Mouse (Mus musculus): ENCODE data around the gene Tmem50a.
"Not testable (repeated sequence)": the region's sequence is repeated elsewhere in the genome, so short reads cannot be mapped to it uniquely, and the experiment has no call there.

Tmem50a gene

DNA sequence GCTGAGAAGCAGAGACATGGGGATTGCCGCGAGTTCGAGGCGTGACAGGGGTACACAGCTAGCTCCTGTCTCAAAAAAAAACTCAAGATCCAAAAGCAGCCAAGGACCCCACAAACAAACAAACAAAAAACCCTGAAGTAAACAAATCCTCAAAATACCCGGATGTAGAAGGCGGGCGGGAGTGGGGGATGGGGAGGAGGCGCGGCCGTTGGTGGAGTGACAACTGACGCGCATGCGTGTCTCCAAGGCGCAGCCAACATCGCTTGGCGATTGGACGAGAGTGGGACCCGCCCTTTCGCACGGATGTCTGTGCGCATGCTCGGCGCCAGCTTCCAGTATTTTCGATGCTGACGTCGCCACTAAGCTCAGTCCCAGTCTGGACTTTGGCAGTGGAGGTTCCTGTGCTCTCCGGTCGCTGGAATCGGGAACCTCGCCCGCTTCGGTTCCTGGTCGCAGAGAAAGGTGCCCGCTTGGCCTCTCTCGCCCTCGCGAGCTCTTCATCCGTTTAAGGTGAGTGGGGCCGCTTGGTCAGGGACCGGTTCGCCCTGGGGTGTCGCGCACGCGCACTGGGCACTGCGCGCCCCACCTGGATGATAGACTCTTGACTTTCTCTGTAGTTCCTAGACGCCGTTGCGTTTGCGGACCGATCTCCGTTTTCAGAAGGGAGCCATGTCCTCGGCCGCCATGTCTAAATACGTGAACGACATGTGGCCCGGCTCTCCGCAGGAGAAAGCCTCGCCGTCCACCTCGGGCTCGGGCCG lies 8.6 kb upstream of the Tmem50a start, which contains the start of gene Rsrp1:
Gene Rsrp1, plus strand, starts transcription at position 335 of the 761 bp plus-strand sequence.
- peak; percentile 92 for DNase-seq (ENCODE audit: low spot score)

DNA sequence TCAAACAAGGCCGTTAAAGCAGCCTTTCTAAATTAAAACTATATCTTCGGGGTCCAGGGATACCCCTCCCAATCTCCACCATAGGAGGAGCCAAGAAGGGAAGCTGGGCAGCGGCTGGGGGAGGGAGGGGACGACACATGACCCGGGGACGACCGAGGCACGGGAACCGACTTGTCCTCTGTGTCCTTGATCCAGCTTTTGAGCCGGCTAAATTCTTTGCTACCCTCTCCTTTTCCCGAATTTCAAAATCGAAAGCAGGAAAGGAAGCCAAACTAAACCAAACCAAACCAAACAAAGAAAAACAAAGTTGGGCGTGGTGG lies 8.1 kb upstream of the Tmem50a start:
- DNase-seq (ENCODE audit: low spot score) = peak; percentile 47

GRCm38 (mm10) chr4:134922111-134922924 lies 7.5 kb upstream of the Tmem50a start:
- no peak for DNase-seq (ENCODE audit: low spot score)

GRCm38 (mm10) chr4:134921703-134922102 lies 6.9 kb upstream of the Tmem50a start:
- no peak for DNase-seq (ENCODE audit: low spot score)

DNA sequence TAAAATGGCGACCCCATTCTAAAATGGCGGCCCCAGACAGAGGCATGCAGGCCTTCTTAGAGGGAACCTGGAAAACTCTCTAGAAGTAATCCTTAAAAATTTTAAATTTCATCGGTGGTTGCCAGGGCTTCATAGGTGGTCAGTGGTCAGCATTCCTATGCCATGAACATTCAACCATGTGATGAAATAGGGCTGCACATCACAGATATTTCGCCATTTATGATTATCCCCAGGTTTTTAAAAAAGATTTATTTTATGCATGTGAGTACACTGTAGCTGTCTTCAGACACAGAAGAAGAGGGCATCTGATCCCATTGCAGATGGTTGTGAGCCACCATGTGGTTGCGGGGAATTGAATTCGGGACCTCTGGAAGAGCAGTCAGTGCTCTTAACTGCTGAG lies 5.8 kb upstream of the Tmem50a start:
- no peak for DNase-seq (ENCODE audit: low spot score)

DNA sequence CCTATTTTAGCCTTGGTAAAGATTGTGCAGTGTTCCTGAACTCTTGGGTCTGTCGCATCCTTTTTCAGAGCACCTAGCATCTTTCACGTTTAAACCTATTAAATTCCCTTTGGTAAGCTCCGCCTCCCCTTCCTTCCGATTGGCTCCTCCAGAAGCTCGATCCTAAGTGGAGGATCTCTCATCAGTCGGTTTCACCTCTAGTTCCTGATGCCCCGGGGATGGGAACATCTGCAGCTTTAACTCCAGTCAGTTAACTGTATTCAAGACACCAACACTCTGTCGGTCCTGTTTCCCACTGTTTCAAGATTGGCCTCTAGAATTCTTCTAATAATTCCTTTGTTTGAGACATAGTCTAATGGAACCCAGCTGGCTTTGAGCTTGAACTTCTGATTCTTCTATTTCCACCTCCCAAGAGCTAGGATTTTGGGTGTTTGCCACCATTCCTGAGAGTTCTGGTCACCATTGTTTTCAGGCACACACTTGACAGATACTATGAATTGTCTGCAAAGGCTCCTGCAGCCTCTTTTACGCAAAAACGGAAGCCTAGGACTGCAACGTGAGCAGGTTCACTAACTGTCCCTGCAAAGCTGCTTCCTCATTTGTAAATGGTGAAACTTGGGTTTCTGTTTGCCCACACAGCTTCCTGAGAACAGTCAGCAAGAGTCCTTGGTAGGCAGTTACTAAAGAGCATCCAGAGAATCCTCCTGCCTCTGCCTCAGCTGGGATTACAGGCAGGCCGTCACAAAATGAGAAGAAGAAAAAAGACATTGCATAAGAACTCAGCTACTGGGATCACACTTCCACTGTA lies 5.1 kb upstream of the Tmem50a start:
- no peak for DNase-seq (ENCODE audit: low spot score)

GRCm38 (mm10) chr4:134918381-134918780 lies 3.6 kb upstream of the Tmem50a start:
- no peak for DNase-seq (ENCODE audit: low spot score)

DNA sequence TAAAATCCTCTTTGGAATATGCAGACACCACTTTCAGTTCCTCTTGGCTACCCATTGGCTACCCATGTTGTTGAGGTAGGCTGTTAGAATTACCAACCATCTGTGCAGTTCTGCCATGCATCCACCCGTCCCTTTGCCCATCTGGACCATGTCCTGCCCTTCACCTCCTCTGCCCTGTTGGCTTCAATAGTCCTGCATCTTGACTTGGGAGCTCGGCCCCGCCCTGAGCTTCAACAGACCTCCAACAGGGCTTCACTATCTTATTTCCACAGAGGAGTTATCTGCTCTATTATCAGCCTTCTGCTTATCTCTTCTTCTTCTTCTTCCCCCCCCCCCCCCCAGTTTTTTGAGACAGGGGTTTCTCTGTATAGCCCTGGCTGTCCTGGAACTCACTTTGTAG lies 2.4 kb upstream of the Tmem50a start:
- no peak for DNase-seq (ENCODE audit: low spot score)

GRCm38 (mm10) chr4:134915223-134916050 lies 613 bp upstream of the Tmem50a start:
- peak; percentile 19 for DNase-seq (ENCODE audit: low spot score)

DNA sequence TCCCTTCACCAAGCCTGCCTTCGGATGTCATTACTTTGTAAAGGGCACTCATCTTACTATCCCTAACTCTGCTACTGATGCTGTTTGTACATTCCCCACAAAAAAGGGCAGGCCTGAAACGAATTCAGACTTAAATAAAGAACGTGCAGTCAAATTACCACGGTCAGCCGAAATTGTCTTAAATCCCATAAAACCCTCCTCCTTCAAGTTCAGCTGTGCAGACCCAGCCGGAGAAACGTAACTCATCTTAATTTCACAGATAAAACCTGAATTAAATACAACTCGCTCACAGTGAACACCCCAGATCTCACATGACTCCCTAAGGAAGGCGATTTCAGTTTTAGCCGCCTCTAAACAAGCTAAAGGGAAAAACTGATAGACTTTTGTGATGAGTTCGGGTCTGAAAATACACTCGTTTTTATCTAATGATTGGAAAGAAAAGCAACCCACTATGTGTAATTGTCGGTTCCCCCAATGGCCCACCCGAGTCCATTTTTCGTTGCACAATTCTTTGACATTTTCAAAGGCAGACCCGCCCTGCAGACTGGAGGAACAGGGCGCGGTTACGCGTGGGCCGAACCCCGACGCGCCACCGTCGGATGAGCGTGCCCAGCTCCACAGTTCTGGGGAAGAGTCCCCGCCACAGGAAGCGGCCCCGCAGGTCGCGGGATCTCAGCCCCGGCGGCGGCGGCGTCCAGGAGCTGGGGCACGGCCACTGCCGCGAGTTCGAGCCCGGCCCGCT lies 531 bp downstream of the Tmem50a start:
- no peak for DNase-seq (ENCODE audit: low spot score)

DNA sequence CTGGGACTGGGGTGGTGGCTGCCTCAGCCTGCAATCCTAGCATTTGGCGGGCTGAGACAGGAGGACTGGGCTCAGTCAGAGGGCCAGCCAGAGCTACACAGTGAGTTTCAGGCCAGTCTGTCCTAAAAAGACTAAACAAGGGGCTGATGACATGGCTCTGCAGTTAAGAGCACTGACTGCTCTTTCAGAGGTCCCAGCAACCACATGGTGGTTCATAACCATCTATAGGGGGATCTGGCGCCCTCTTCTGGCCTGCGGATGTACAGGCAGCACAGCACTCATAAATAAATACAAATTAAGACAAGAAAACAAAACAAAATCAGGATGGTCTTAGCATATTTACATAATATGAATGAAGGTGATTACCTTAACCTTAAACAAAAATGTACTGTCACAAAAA lies 1.4 kb downstream of the Tmem50a start:
- DNase-seq (ENCODE audit: low spot score) = peak; percentile 72

GRCm38 (mm10) chr4:134911406-134911805 lies 3.4 kb downstream of the Tmem50a start:
- DNase-seq (ENCODE audit: low spot score) = not testable (repeated sequence)

- DNase-seq (ENCODE audit: low spot score) = no peak
Measured at GRCm38 (mm10) chr4:134903046-134903445, 11.8 kb downstream of the Tmem50a start.

GRCm38 (mm10) chr4:134901126-134901525 lies 13.7 kb downstream of the Tmem50a start:
- no peak for DNase-seq (ENCODE audit: low spot score)

DNA sequence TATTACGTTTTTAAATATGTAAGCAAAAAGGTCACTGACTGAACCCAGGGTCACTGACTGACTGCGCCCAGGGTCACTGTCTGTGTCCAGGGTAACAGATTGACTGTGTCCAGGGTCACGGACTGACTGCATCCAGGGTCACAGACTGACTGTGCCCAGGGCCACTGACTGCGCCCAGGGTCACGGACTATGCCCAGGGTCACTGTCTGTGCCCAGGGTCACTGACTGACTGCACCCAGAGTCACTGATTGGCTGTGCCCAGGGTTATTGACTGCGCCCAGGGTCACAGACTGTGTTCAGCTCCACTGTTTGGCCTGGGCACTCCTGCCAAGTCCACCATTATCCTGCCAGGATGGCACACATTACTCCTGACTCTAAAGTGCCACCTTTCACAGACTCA lies 17.6 kb downstream of the Tmem50a start:
- DNase-seq (ENCODE audit: low spot score) = no peak

DNA sequence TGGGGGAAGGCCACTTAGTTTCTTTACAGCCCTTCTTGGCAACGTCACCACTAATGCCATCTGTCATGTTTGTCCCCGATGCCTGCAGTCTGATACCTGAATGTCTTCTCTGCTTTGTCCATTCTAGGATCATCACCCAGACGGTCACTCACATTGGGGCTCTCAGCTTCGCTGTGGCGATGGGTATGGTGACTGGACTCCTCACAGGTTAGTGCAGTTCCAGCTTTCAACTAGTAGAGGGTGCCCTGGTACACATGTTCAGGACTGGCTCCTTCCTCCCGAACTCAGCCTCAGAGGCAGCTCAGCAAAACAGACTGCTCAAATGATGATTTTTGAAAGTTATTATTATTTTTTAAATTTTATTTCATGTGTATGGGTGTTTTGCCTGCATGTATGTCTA lies 22.7 kb downstream of the Tmem50a start:
- peak; percentile 22 for DNase-seq (ENCODE audit: low spot score)

- no peak for DNase-seq (ENCODE audit: low spot score)
Measured at GRCm38 (mm10) chr4:134884364-134884763, 30.5 kb downstream of the Tmem50a start.

DNA sequence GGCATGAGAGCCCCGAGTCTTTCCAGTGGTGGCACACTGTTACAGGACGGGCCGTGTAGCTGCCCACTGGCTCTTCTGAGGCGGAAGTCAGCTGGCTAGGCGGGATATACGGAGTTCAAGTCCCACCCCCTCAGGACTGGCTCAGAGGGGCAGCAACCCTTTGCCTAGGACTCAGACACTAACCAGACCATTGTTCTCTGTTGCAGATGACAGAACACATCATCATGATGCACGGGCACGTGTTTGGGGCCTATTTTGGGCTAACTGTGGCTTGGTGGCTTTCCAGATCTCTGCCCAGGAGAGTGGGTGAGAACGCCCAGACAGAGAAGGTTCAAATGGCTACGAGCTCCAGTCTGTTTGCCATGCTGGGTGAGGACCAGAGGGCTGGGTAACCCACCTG lies 31.0 kb downstream of the Tmem50a start:
- no peak for DNase-seq (ENCODE audit: low spot score)

- peak; percentile 35 for DNase-seq (ENCODE audit: low spot score)
Measured at GRCm38 (mm10) chr4:134883266-134883665, 31.6 kb downstream of the Tmem50a start.

DNA sequence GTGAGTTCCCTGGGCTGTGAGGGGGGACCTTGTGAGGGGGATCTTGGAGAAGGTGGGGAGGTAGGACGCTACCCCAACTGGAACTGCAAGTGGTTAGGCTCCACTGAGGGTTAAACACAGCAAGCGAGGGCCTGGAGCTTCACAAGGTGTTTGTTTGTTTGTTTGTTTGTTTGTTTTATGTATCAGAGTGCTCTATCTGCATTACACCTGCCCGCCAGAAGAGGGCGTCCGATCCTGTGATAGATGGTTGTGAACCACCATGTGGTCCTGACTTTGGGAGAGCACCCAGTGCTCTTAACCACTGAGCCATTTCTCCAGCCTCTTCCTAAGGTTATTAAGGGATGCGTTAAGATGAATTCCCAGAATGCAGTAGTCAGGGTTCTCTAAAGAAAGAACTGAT lies 34.8 kb downstream of the Tmem50a start:
- no peak for DNase-seq (ENCODE audit: low spot score)

GRCm38 (mm10) chr4:134879410-134879981 lies 35.3 kb downstream of the Tmem50a start:
- DNase-seq (ENCODE audit: low spot score) = peak; percentile 74

Measured in urinary bladder, postnatal 25 days (tissue).